Comparison of ENCODE assay signal across 8 mouse cellular contexts in the genomic region with DNA sequence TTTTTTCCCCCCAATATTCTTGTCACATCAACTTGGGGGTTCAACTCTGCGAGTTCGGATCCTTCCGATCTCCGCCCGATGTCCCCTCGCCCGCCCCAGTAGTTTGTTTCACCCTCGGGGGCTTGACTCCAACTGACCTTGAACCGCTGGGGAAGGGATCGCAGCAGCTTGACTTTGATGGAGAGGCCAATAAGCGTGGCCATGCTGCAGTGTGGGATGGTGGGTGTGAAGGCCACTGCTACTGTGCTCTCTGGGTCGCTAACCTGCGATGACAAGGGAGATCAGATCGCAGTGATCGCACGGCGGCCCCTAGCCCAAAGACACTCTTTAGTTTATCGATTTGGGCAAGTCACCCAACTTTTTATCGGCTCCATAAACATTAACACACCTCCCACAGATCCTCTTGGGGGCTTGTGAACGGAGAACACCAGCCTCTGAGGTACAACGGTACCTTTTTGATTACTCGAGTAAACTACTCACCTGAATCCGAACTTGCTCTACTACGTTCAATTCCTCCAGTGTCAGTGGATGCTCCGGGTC. TPM values are rescaled to one million over a fixed set of nuclear protein-coding genes. Genes with fewer than 3 reads are reported as not detected.
DNase-seq lines count a peak whose midpoint lies in the region; ATAC-seq and TF ChIP-seq lines count a peak whose summit lies in the region.

No protein-coding gene starts in this region.

- intact Hi-C loops in heart, postnatal 14 days (cut with DNase I): no loop called here

- no peak for TF ChIP-seq EP300 in ES-Bruce4 (IDR thresholded peaks at IDR 0.05; ENCODE audit: insufficient read depth, low read depth, low read length)
- no peak for TF ChIP-seq EP300 in stomach, postnatal 0 days (optimal IDR thresholded peaks at IDR 0.05)

- WGBS in heart, embryonic 11.5 days (ENCODE audit: insufficient replicate concordance): 8% methylated on average over 25 of the region's 25 CpGs
- WGBS in forebrain, embryonic 13.5 days: 13% methylated on average over 25 of the region's 25 CpGs
- 9% methylated on average over 25 of the region's 25 CpGs for WGBS in limb, embryonic 14.5 days
- 6% methylated on average over 25 of the region's 25 CpGs for WGBS in stomach, postnatal 0 days

- no peak for DNase-seq in heart, postnatal 14 days
- no peak for DNase-seq in limb, embryonic 14.5 days (ENCODE audit: low spot score)
- DNase-seq in stomach, postnatal 0 days (ENCODE audit: low spot score): no peak
- no peak for DNase-seq in adrenal gland, postnatal 36 days
- DNase-seq in embryo, embryonic 9.5 days (ENCODE audit: extremely low spot score): no peak

- H3K9me3 ChIP-seq in heart, embryonic 11.5 days (replicated peaks; ENCODE audit: control insufficient read depth, low read length): no peaks in the 10 kb centered on the region
- H3K9me3 ChIP-seq in ES-Bruce4 (replicated peaks; ENCODE audit: control insufficient read depth, insufficient read depth, low read length, poor library complexity, severe bottlenecking): no peaks in the 10 kb centered on the region
- no peaks in the 10 kb centered on the region for H3K9me3 ChIP-seq in forebrain, embryonic 13.5 days (replicated peaks)
- H3K9me3 ChIP-seq in limb, embryonic 14.5 days (ENCODE audit: control insufficient read depth, low read length): no peaks in the 10 kb centered on the region
- H3K9me3 ChIP-seq in stomach, postnatal 0 days (ENCODE audit: control insufficient read depth, low read length): no peaks in the 10 kb centered on the region

- H3K4me1 ChIP-seq in heart, embryonic 11.5 days (ENCODE audit: control insufficient read depth, insufficient read depth, low read length): peaks cover 15% of the 10 kb centered on the region
- no peaks in the 10 kb centered on the region for H3K4me1 ChIP-seq in ES-Bruce4 (ENCODE audit: control insufficient read depth, insufficient read depth, low read length)
- H3K4me1 ChIP-seq in forebrain, embryonic 13.5 days: peaks cover 21% of the 10 kb centered on the region
- peaks cover 14% of the 10 kb centered on the region for H3K4me1 ChIP-seq in limb, embryonic 14.5 days (ENCODE audit: control insufficient read depth, insufficient read depth, low read length)
- 0 out of 2 replicates have a peak, but pooled peaks cover 9% of the 10 kb centered on the region for H3K4me1 ChIP-seq in stomach, postnatal 0 days (replicated peaks; ENCODE audit: control insufficient read depth, insufficient read depth)

- H3K27me3 ChIP-seq in heart, embryonic 11.5 days (ENCODE audit: control insufficient read depth, insufficient read depth, low read length): no peaks in the 10 kb centered on the region
- no peaks in the 10 kb centered on the region for H3K27me3 ChIP-seq in ES-Bruce4 (ENCODE audit: control insufficient read depth, insufficient read depth, low read length, poor library complexity, severe bottlenecking)
- H3K27me3 ChIP-seq in forebrain, embryonic 13.5 days: no peaks in the 10 kb centered on the region
- no peaks in the 10 kb centered on the region for H3K27me3 ChIP-seq in limb, embryonic 14.5 days (ENCODE audit: control insufficient read depth, insufficient read depth, low read length)
- H3K27me3 ChIP-seq in stomach, postnatal 0 days (ENCODE audit: control insufficient read depth, insufficient read depth, low read length): no peaks in the 10 kb centered on the region

- peak overlapping the region; percentile 89 for H3K9ac ChIP-seq in heart, embryonic 11.5 days (ENCODE audit: low read depth, low read length)
- H3K9ac ChIP-seq in ES-Bruce4 (ENCODE audit: low read depth, poor library complexity, severe bottlenecking): peak overlapping the region; percentile 61
- H3K9ac ChIP-seq in forebrain, embryonic 13.5 days: peak overlapping the region; percentile 92
- peak overlapping the region; percentile 71 for H3K9ac ChIP-seq in limb, embryonic 14.5 days (ENCODE audit: low read depth, low read length, severe bottlenecking)
- H3K9ac ChIP-seq in stomach, postnatal 0 days (ENCODE audit: low read length): peak overlapping the region; percentile 83

- peak overlapping the region; percentile 89 for H3K4me3 ChIP-seq in heart, embryonic 11.5 days (ENCODE audit: low read depth, low read length)
- peak overlapping the region; percentile 75 for H3K4me3 ChIP-seq in ES-Bruce4 (ENCODE audit: low read depth, low read length)
- H3K4me3 ChIP-seq in forebrain, embryonic 13.5 days: peak overlapping the region; percentile 83
- peak overlapping the region; percentile 87 for H3K4me3 ChIP-seq in limb, embryonic 14.5 days (replicated peaks; ENCODE audit: low read length)
- H3K4me3 ChIP-seq in stomach, postnatal 0 days (ENCODE audit: low read depth, low read length): peak overlapping the region; percentile 88

- peak overlapping the region; percentile 81 for H3K4me2 ChIP-seq in heart, embryonic 11.5 days
- H3K4me2 ChIP-seq in forebrain, embryonic 13.5 days: peak overlapping the region; percentile 95
- H3K4me2 ChIP-seq in limb, embryonic 14.5 days (replicated peaks; ENCODE audit: low read depth, low read length, severe bottlenecking): peak overlapping the region; percentile 88
- H3K4me2 ChIP-seq in stomach, postnatal 0 days (replicated peaks; ENCODE audit: low read depth): peak overlapping the region; percentile 84

- no peak for TF ChIP-seq POLR2A in ES-Bruce4 (IDR thresholded peaks at IDR 0.05; ENCODE audit: insufficient read depth, low read length)
- no peak for TF ChIP-seq POLR2A in limb, embryonic 14.5 days (IDR thresholded peaks at IDR 0.05; ENCODE audit: borderline replicate concordance, extremely low read depth, insufficient read depth, insufficient read length)

- ATAC-seq in heart, embryonic 11.5 days (replicated peaks; ENCODE audit: insufficient number of reproducible peaks, low FRiP score, low TSS enrichment): no peak
- no peak for ATAC-seq in forebrain, embryonic 13.5 days
- no peak for ATAC-seq in limb, embryonic 14.5 days (ENCODE audit: low FRiP score, low read depth)
- ATAC-seq in stomach, postnatal 0 days (ENCODE audit: low FRiP score, low TSS enrichment): no peak

- H3K36me3 ChIP-seq in heart, embryonic 11.5 days (ENCODE audit: control insufficient read depth, insufficient read depth, low read length): peaks cover 11% of the 10 kb centered on the region
- peaks cover 6% of the 10 kb centered on the region; the same call in 1 of the 2 replicates for H3K36me3 ChIP-seq in ES-Bruce4 (ENCODE audit: control insufficient read depth, insufficient read depth, low read length, poor library complexity, severe bottlenecking)
- H3K36me3 ChIP-seq in forebrain, embryonic 13.5 days (ENCODE audit: poor library complexity, severe bottlenecking): peaks cover 22% of the 10 kb centered on the region
- H3K36me3 ChIP-seq in limb, embryonic 14.5 days (ENCODE audit: control insufficient read depth, insufficient read depth, low read length): peaks cover 15% of the 10 kb centered on the region
- peaks cover 6% of the 10 kb centered on the region; the same call in 1 of the 2 replicates for H3K36me3 ChIP-seq in stomach, postnatal 0 days (ENCODE audit: control insufficient read depth, insufficient read depth, low read length)

- no peak for TF ChIP-seq CTCF in ES-Bruce4 (IDR thresholded peaks at IDR 0.05; ENCODE audit: low read depth, low read length)
- TF ChIP-seq CTCF in stomach, postnatal 0 days (IDR thresholded peaks at IDR 0.05; ENCODE audit: low read depth): no peak

- H3K27ac ChIP-seq in heart, embryonic 11.5 days (ENCODE audit: low read depth, low read length): peak overlapping the region; percentile 81
- no peak overlapping the region for H3K27ac ChIP-seq in ES-Bruce4 (ENCODE audit: insufficient read depth, low read length)
- no peak overlapping the region for H3K27ac ChIP-seq in forebrain, embryonic 13.5 days
- no peak overlapping the region for H3K27ac ChIP-seq in limb, embryonic 14.5 days (replicated peaks; ENCODE audit: low read depth, low read length)
- H3K27ac ChIP-seq in stomach, postnatal 0 days (replicated peaks): no peak overlapping the region; the same call in 1 of the 2 replicates

RNA-seq across cellular contexts. Expression of a gene that starts 0.9 kb away (rescaled TPM):
- 189 and 199 TPM in 2 replicates for polyA plus RNA-seq in heart, embryonic 11.5 days (2014; fragmentation: Nextera tagmentation; extraction: Ambion mirVana)
- 10 to 100 TPM; 52.9 to 63.6 TPM for total RNA-seq in heart, postnatal 14 days (2021)
- polyA plus RNA-seq in ES-Bruce4 (2011; ENCODE audit: insufficient read depth, insufficient read length, low read depth, missing spikeins): 63.4 and 71.3 TPM in 2 replicates
- 140 and 149 TPM in 2 replicates for polyA plus RNA-seq in forebrain, embryonic 13.5 days (2015; fragmentation: Nextera tagmentation; extraction: Ambion mirVana)
- 71.1 and 91.9 TPM in 2 replicates for polyA plus RNA-seq in limb, embryonic 14.5 days (2012; rRNA removed)
- 78.4 and 81.9 TPM in 2 replicates for polyA plus RNA-seq in limb, embryonic 14.5 days (2014; fragmentation: Nextera tagmentation; extraction: Ambion mirVana)
- polyA plus RNA-seq in stomach, postnatal 0 days (2015; fragmentation: Nextera tagmentation; extraction: Ambion mirVana): 71.2 and 76.1 TPM in 2 replicates
- 10 to 100 TPM; 46.1 to 51.1 TPM for total RNA-seq in adrenal gland, postnatal 36 days (2021)

RNA-seq across cellular contexts. Expression of a gene that starts 9.8 kb away (rescaled TPM):
- polyA plus RNA-seq in heart, embryonic 11.5 days (2014; fragmentation: Nextera tagmentation; extraction: Ambion mirVana): 300 and 328 TPM in 2 replicates
- 100 to 1,000 TPM; 198 to 203 TPM for total RNA-seq in heart, postnatal 14 days (2021)
- 1.4 and 1.9 TPM in 2 replicates for polyA plus RNA-seq in ES-Bruce4 (2011; ENCODE audit: insufficient read depth, insufficient read length, low read depth, missing spikeins)
- polyA plus RNA-seq in forebrain, embryonic 13.5 days (2015; fragmentation: Nextera tagmentation; extraction: Ambion mirVana): 1.3 and 2.4 TPM in 2 replicates
- 21.4 and 22.5 TPM in 2 replicates for polyA plus RNA-seq in limb, embryonic 14.5 days (2012; rRNA removed)
- polyA plus RNA-seq in limb, embryonic 14.5 days (2014; fragmentation: Nextera tagmentation; extraction: Ambion mirVana): 27.3 and 32.4 TPM in 2 replicates
- polyA plus RNA-seq in stomach, postnatal 0 days (2015; fragmentation: Nextera tagmentation; extraction: Ambion mirVana): 10.3 and 12.8 TPM in 2 replicates
- 10 to 100 TPM in 1 of 2 experiments, 1 to 10 TPM in 1; 3.4 to 14.0 TPM for total RNA-seq in adrenal gland, postnatal 36 days (2021)

RNA-seq across cellular contexts. Expression of a gene that starts 16.7 kb away (rescaled TPM):
- polyA plus RNA-seq in heart, embryonic 11.5 days (2014; fragmentation: Nextera tagmentation; extraction: Ambion mirVana): 14.5 and 16.4 TPM in 2 replicates
- 1 to 10 TPM; 3.3 to 3.5 TPM for total RNA-seq in heart, postnatal 14 days (2021)
- not detected in 2 replicates for polyA plus RNA-seq in ES-Bruce4 (2011; ENCODE audit: insufficient read depth, insufficient read length, low read depth, missing spikeins)
- not detected in 2 replicates for polyA plus RNA-seq in forebrain, embryonic 13.5 days (2015; fragmentation: Nextera tagmentation; extraction: Ambion mirVana)
- 0.29 and 0.62 TPM in 2 replicates for polyA plus RNA-seq in limb, embryonic 14.5 days (2012; rRNA removed)
- polyA plus RNA-seq in limb, embryonic 14.5 days (2014; fragmentation: Nextera tagmentation; extraction: Ambion mirVana): 0.75 and 0.98 TPM in 2 replicates
- 0.30 TPM in 2 replicates for polyA plus RNA-seq in stomach, postnatal 0 days (2015; fragmentation: Nextera tagmentation; extraction: Ambion mirVana)
- not detected for total RNA-seq in adrenal gland, postnatal 36 days (2021)

RNA-seq across cellular contexts. Expression of a gene that starts 49.6 kb away (rescaled TPM):
- 9.5 and 10.2 TPM in 2 replicates for polyA plus RNA-seq in heart, embryonic 11.5 days (2014; fragmentation: Nextera tagmentation; extraction: Ambion mirVana)
- total RNA-seq in heart, postnatal 14 days (2021): 10 to 100 TPM; 17.0 to 18.2 TPM
- polyA plus RNA-seq in ES-Bruce4 (2011; ENCODE audit: insufficient read depth, insufficient read length, low read depth, missing spikeins): 12.1 and 13.0 TPM in 2 replicates
- polyA plus RNA-seq in forebrain, embryonic 13.5 days (2015; fragmentation: Nextera tagmentation; extraction: Ambion mirVana): 15.2 and 17.2 TPM in 2 replicates
- 4.9 and 5.0 TPM in 2 replicates for polyA plus RNA-seq in limb, embryonic 14.5 days (2012; rRNA removed)
- 9.3 and 9.7 TPM in 2 replicates for polyA plus RNA-seq in limb, embryonic 14.5 days (2014; fragmentation: Nextera tagmentation; extraction: Ambion mirVana)
- 5.5 and 6.2 TPM in 2 replicates for polyA plus RNA-seq in stomach, postnatal 0 days (2015; fragmentation: Nextera tagmentation; extraction: Ambion mirVana)
- 10 to 100 TPM; 30.4 to 33.0 TPM for total RNA-seq in adrenal gland, postnatal 36 days (2021)
